Mouse (Mus musculus) ES-E14 (cell line): ENCODE measurements around the gene Arrdc5.

Experiments used
- CHD2 ChIP-seq: IDR thresholded peaks from 2 replicates; pipeline ENCODE4 v1.6.1; 2014; ENCODE audit warnings: mild to moderate bottlenecking, low read depth, low read length, inconsistent platforms
- HCFC1 ChIP-seq: IDR thresholded peaks from 2 replicates; pipeline ENCODE4 v1.6.1; 2012; ENCODE audit warnings: low read length, inconsistent platforms, borderline replicate concordance; ENCODE audit not compliant: insufficient read depth
- MAFK ChIP-seq: IDR thresholded peaks from 2 replicates; pipeline ENCODE4 v1.6.1; 2014; ENCODE audit warnings: mild to moderate bottlenecking, low read depth, low read length, inconsistent platforms; ENCODE audit not compliant: insufficient read depth
- ZNF384 ChIP-seq: IDR thresholded peaks from 2 replicates; pipeline ENCODE4 v1.6.1; 2012; ENCODE audit warnings: low read depth, low read length, inconsistent platforms

DNA sequence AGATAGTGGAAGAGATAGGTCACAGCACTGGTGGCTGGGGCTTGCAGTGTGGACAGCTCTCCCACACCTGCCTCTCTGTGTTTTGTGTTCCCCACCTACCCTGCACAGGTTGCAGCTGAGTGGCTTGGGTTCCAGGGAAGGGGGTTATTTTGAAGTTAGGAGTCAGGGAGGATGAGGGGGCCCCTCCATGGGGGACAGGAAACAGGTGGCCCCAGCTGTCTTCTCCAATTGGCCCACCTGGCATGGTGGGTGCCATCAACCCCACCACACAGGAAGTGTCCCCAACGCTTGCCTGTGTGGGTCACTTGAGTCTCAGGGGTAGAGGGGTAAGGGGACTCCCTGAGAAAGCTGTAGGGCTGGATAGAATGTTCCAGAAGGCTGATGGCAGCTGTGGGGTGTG is 6.8 kb downstream of the Arrdc5 start:
- TF ChIP-seq MAFK (no peak), CHD2 (no peak), HCFC1 (no peak), ZNF384 (no peak)
